Mouse (Mus musculus): ENCODE data around the gene Gucy1b2. TPM values are rescaled to one million over a fixed set of nuclear protein-coding genes. Genes with fewer than 3 reads are reported as not detected.

The Gucy1b2 gene
- polyA plus RNA-seq, 1 experiment = not detected

DNA sequence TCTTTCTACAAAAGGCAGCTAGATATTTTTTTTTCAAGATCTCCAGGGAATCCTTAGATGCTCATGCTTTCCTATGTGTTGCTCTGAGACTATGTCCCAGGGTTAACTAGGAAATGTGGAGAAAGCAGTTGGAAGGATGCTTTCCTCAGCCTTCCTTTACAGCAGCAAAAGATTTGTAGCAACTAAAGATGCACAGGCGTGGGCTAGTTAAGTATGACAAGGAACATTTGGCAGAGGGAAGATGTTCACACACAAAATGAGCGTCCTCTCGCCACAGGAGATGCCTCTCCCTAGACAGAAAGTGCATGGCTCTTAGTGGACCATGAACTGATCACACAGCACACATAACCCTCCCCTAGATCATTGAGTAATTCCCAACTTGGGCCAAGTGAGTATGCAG is 38.6 kb downstream of the Gucy1b2 start:
- TF ChIP-seq CTCF (IDR thresholded peaks at IDR 0.05; ENCODE audit: insufficient read depth, low read length) = no peak
- TF ChIP-seq POLR2A (IDR thresholded peaks at IDR 0.05; ENCODE audit: borderline replicate concordance, extremely low read depth, low read depth, low read length) = no peak
- WGBS = 81% methylated on average over 3 of the region's 3 CpGs
- Histone ChIP-seq H3K4me1 (ENCODE audit: control insufficient read depth, insufficient read depth, low read length) (peaks cover 6% of the 10 kb centered on the region), H3K4me3 (replicated peaks; ENCODE audit: extremely low read depth, low read depth, low read length) (no peak overlapping the region)
- DNase-seq = no peak

DNA sequence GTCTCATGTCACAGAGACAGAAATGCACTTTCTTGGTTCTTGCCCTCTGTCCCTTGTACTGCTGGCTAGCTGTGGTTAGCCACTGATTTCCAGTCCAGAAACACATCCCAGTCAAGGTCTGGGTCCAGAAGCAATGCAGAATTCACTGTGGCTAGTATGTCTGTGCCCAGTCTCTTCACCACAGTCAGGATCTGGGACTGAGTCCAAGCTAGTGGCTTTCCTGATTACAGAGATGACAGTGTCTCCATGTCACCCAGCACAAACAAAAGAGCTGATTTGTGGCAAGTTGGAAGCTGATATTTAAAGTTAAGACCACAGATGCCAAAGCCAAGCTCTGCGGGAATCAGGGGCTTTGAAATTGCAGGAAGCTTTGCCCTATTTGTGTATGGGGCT is 39.4 kb downstream of the Gucy1b2 start:
- Histone ChIP-seq H3K4me1 (ENCODE audit: control insufficient read depth, insufficient read depth, low read length) (peaks cover 6% of the 10 kb centered on the region), H3K4me3 (replicated peaks; ENCODE audit: extremely low read depth, low read depth, low read length) (no peak overlapping the region)
- WGBS = 15% methylated on average over 1 of the region's 1 CpGs
- DNase-seq = no peak
- TF ChIP-seq POLR2A (IDR thresholded peaks at IDR 0.05; ENCODE audit: borderline replicate concordance, extremely low read depth, low read depth, low read length) (no peak), CTCF (IDR thresholded peaks at IDR 0.05; ENCODE audit: insufficient read depth, low read length) (no peak)

- DNase-seq = no peak
- WGBS = 69% methylated on average over 7 of the region's 7 CpGs
- Histone ChIP-seq H3K4me1 (ENCODE audit: control insufficient read depth, insufficient read depth, low read length) (peaks cover 6% of the 10 kb centered on the region), H3K4me3 (replicated peaks; ENCODE audit: extremely low read depth, low read depth, low read length) (no peak overlapping the region)
- TF ChIP-seq CTCF (IDR thresholded peaks at IDR 0.05; ENCODE audit: insufficient read depth, low read length) (no peak), POLR2A (IDR thresholded peaks at IDR 0.05; ENCODE audit: borderline replicate concordance, extremely low read depth, low read depth, low read length) (no peak)
These were observed 39.9 kb downstream of the Gucy1b2 start for GRCm38 (mm10) chr14:62416007-62416741.

DNA sequence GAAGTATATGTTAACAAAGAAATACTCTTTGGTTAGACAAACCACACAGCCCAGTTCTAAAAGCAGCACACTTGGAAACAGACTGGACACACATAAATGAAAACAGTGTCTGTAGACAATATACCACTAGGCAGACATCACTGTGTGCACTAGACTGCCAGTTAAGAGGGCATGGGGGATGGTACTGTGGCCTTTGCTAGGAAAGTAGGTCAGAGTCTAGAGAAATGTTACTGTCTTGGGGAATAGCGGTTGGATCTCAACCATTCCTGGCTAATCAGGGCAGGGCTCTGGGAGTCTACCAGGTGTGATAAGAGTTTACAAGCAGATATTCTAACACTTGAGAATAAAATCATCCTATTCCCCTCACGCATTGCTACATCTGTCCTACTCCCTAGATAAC is 60.7 kb downstream of the Gucy1b2 start:
- H3K4me1 ChIP-seq (ENCODE audit: control insufficient read depth, insufficient read depth, low read length) = no peaks in the 10 kb centered on the region
- 85% methylated on average over 2 of the region's 2 CpGs for WGBS
- H3K4me3 ChIP-seq (replicated peaks; ENCODE audit: extremely low read depth, low read depth, low read length) = no peak overlapping the region
- TF ChIP-seq POLR2A (IDR thresholded peaks at IDR 0.05; ENCODE audit: borderline replicate concordance, extremely low read depth, low read depth, low read length) (no peak), CTCF (IDR thresholded peaks at IDR 0.05; ENCODE audit: insufficient read depth, low read length) (no peak)
- DNase-seq = no peak

DNA sequence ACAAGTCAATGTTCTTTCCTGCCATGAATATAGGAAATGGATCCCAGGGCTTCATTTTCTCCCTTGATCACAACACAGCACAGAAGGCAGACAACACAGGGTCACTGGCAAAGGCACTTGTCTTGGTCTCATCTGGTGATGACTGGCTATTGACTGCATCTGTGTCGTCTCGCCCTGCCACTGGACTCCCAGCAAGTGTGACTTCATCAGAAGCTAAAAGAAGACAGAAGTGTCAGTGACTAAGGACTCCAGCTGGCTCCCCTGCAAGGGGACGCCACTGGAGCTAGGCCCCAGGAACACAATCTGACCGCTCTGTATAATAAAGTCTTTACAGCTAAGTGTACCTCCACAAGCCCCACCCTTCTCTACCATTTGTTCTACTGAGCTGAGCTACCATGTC is 63.3 kb downstream of the Gucy1b2 start:
- TF ChIP-seq POLR2A (IDR thresholded peaks at IDR 0.05; ENCODE audit: borderline replicate concordance, extremely low read depth, low read depth, low read length) = no peak
- no peak for TF ChIP-seq CTCF (IDR thresholded peaks at IDR 0.05; ENCODE audit: insufficient read depth, low read length)
- Histone ChIP-seq H3K4me3 (replicated peaks; ENCODE audit: extremely low read depth, low read depth, low read length) (no peak overlapping the region), H3K4me1 (ENCODE audit: control insufficient read depth, insufficient read depth, low read length) (no peaks in the 10 kb centered on the region)
- 79% methylated on average over 4 of the region's 4 CpGs for WGBS
- DNase-seq = no peak

DNA sequence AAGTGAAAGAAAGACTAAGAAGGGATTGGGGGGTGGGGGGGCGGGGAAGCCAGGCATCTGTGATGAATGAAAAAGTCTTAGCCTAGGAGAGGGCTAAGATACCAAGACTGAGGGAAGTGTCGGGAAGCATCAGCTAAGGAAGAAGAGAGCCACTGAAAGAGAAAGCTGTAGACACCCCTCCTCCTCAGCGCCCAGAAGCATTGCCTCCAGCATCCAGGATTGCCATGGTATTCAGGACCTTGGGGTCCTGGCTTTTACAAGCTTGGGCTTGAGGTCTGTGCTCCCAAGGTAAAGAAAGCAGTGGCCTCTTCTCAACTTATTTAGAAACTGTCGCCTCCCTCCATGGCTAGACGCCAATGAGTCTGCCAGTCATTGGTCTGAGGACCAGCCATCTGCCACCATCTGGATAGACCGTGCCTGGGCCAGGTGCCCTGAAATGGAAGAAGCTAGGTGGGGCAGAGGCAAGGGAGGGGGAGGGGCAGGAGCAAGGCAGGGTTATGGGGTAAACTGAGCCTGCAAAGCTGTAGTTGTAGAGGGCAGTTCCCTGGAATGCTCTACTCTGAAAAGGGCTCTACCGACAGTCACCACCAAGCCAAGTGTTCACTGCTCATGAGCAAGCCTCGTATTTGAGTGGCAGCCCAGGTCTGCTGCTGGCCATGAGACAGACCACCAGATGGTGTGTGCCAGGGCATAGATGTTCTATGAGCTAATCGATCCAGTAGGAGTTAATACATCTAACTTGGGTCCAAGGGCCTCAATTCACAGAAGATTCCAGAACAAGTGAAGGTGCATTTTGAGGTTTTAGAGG is 66.2 kb downstream of the Gucy1b2 start:
- DNase-seq = no peak
- no peak overlapping the region for H3K4me3 ChIP-seq (replicated peaks; ENCODE audit: extremely low read depth, low read depth, low read length)
- TF ChIP-seq POLR2A (IDR thresholded peaks at IDR 0.05; ENCODE audit: borderline replicate concordance, extremely low read depth, low read depth, low read length) = no peak
- TF ChIP-seq CTCF (IDR thresholded peaks at IDR 0.05; ENCODE audit: insufficient read depth, low read length) = no peak
- WGBS = 79% methylated on average over 9 of the region's 9 CpGs
- H3K4me1 ChIP-seq (ENCODE audit: control insufficient read depth, insufficient read depth, low read length) = no peaks in the 10 kb centered on the region

DNA sequence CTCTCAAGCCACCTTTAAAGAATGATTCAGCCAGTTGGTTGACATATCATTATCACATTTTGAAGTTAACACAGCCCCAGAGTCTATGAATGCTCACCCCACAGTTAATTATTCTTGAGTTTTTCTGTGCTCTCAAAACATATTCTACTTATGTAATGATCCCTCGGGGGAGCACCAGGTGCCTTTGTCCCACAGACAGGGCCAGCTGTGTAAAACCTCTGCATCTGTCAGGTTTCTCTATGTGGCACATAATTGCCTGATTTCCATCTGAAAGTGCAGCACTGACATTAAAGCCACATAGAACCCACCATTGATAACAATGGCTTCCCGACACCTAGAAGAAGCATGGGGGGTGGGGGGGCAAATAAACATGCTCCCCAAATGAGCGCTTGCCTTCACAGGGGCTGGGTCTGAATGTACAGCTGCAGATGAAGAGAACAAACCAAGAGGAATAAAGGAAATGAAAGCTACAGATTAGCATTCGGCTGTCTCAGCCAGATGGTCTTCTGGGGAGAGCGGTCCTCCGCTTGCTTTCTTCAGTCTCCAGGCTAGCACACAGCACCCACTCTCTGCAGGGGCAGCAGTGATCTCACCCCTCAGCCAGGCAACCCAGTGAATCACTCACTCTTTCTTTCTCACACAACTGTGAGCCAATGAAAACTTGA is 66.9 kb downstream of the Gucy1b2 start:
- WGBS = 57% methylated on average over 6 of the region's 6 CpGs
- no peak for DNase-seq
- no peak overlapping the region for H3K4me3 ChIP-seq (replicated peaks; ENCODE audit: extremely low read depth, low read depth, low read length)
- no peaks in the 10 kb centered on the region for H3K4me1 ChIP-seq (ENCODE audit: control insufficient read depth, insufficient read depth, low read length)
- TF ChIP-seq CTCF (IDR thresholded peaks at IDR 0.05; ENCODE audit: insufficient read depth, low read length) = no peak
- no peak for TF ChIP-seq POLR2A (IDR thresholded peaks at IDR 0.05; ENCODE audit: borderline replicate concordance, extremely low read depth, low read depth, low read length)

- no peak overlapping the region for H3K4me3 ChIP-seq (replicated peaks; ENCODE audit: extremely low read depth, low read depth, low read length)
- 89% methylated on average over 3 of the region's 3 CpGs for WGBS
- no peaks in the 10 kb centered on the region for H3K4me1 ChIP-seq (ENCODE audit: control insufficient read depth, insufficient read depth, low read length)
- no peak for DNase-seq
- TF ChIP-seq POLR2A (IDR thresholded peaks at IDR 0.05; ENCODE audit: borderline replicate concordance, extremely low read depth, low read depth, low read length) = no peak
- TF ChIP-seq CTCF (IDR thresholded peaks at IDR 0.05; ENCODE audit: insufficient read depth, low read length) = no peak
These were observed 72.2 kb downstream of the Gucy1b2 start for GRCm38 (mm10) chr14:62383786-62384299.

GRCm38 (mm10) chr14:62383109-62383508 is 73.0 kb downstream of the Gucy1b2 start:
- WGBS = 90% methylated on average over 3 of the region's 3 CpGs
- no peak overlapping the region for H3K4me3 ChIP-seq (replicated peaks; ENCODE audit: extremely low read depth, low read depth, low read length)
- no peaks in the 10 kb centered on the region for H3K4me1 ChIP-seq (ENCODE audit: control insufficient read depth, insufficient read depth, low read length)
- no peak for DNase-seq
- TF ChIP-seq POLR2A (IDR thresholded peaks at IDR 0.05; ENCODE audit: borderline replicate concordance, extremely low read depth, low read depth, low read length) = no peak
- no peak for TF ChIP-seq CTCF (IDR thresholded peaks at IDR 0.05; ENCODE audit: insufficient read depth, low read length)

Data from lung, adult 2 months (tissue).